Mouse (Mus musculus) gonadal fat pad, adult 2 months (tissue): ENCODE measurements around the gene Dpp9. TPM values are rescaled to one million over a fixed set of nuclear protein-coding genes. Genes with fewer than 3 reads are reported as not detected.

Experiments used
- DNase-seq: peaks from one replicate; pipeline ENCODE4 v3.0.0-alpha.2; 2012; ENCODE audit warnings: low read depth
- polyA plus RNA-seq: library from polyadenylated mRNA; depleted of rRNA; stranded (reverse); fragments of >200 nt; gene quantifications from 2 replicates; pipeline ENCODE4 v1.2.3, GENCODE M21; 2012; rRNA removed

Dpp9 gene
- polyA plus RNA-seq, 1 experiment = 34.1 TPM

- no peak for DNase-seq
Observed at GRCm38 (mm10) chr17:56139858-56140595, 78.7 kb downstream of the Dpp9 start, which contains the start of gene Sema6b. Sema6b (minus strand) TSS chr17:56140343.

GRCm38 (mm10) chr17:56139355-56139754 lies 79.3 kb downstream of the Dpp9 start:
- DNase-seq = no peak

DNA sequence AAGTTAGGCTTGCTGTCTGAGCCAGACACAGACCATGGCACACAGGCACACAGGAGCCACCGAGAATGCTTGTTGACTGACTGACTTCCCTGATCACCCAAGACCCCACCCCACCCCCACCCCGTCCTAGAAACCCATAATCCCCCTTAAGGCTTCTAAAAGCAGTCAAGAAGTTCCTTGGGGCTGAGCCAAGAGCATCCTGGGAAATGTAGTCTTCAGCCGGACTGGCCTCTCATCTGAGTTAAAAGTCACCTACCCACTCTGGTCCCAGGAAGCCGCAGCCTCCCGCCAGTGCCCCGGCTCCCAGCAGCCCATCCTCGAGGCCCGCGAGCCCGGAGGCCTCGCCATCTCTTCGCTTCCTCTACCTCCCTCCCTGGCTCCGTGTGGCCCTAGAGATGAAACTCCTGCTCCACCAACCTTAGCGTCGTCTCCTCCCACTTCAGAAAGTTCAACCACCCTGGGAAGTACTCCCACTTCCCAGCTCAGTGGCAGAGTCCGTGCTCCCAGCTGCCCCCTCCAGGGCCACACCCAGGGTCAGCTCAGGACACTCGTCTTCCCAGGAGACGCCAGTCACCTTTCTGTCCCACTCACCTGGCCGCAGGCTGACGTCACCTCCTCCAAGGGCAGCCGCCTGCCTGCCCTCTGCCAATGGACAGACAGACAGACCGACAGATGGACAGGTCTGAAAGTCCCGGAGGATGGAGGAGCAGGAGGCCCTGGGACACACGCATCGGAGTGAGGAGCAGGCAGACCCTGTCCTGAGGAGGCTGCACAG lies 80.7 kb downstream of the Dpp9 start:
- DNase-seq = no peak

Other genes starting within 250 kb of the Dpp9 start
- 5.8 and 7.2 TPM in 2 replicates for gene Shd, start 248.4 kb downstream of the Dpp9 start, polyA plus RNA-seq
- gene Fsd1, start 232.4 kb downstream of the Dpp9 start, polyA plus RNA-seq = 0.15 and 0.44 TPM in 2 replicates
- 58.4 and 64.6 TPM in 2 replicates for gene Stap2, start 213.3 kb downstream of the Dpp9 start, polyA plus RNA-seq
- gene Mpnd, start 213.2 kb downstream of the Dpp9 start, polyA plus RNA-seq = 106 and 110 TPM in 2 replicates
- gene Sh3gl1, start 182.3 kb downstream of the Dpp9 start, polyA plus RNA-seq = 58.6 and 73.4 TPM in 2 replicates
- 2.8 and 2.9 TPM in 2 replicates for gene Chaf1a, start 178.5 kb downstream of the Dpp9 start, polyA plus RNA-seq
- 100 and 112 TPM in 2 replicates for gene Ubxn6, start 143.9 kb downstream of the Dpp9 start, polyA plus RNA-seq
- 41.4 and 45.4 TPM in 2 replicates for gene Hdgfl2, start 139.3 kb downstream of the Dpp9 start, polyA plus RNA-seq
- gene Plin4, start 109.1 kb downstream of the Dpp9 start, polyA plus RNA-seq = 600 and 937 TPM in 2 replicates
- gene Plin5, start 101.3 kb downstream of the Dpp9 start, polyA plus RNA-seq = 15.6 and 21.5 TPM in 2 replicates
- gene Lrg1, start 96.9 kb downstream of the Dpp9 start, polyA plus RNA-seq = 306 and 347 TPM in 2 replicates
- gene Sema6b, start 78.6 kb downstream of the Dpp9 start, polyA plus RNA-seq = 9.9 and 10.9 TPM in 2 replicates
- 3.6 and 4.3 TPM in 2 replicates for gene Tnfaip8l1, start 56.4 kb downstream of the Dpp9 start, polyA plus RNA-seq
- 88.2 and 96.4 TPM in 2 replicates for gene Mydgf, start 35.0 kb downstream of the Dpp9 start, polyA plus RNA-seq
- gene Fem1a, start 37.9 kb upstream of the Dpp9 start, polyA plus RNA-seq = 26.8 and 27.7 TPM in 2 replicates
- gene Ticam1, start 57.9 kb upstream of the Dpp9 start, polyA plus RNA-seq = 22.9 and 23.8 TPM in 2 replicates
- gene Plin3, start 74.0 kb upstream of the Dpp9 start, polyA plus RNA-seq = 40.7 and 53.2 TPM in 2 replicates
- 0.36 and 0.82 TPM in 2 replicates for gene Arrdc5, start 81.4 kb upstream of the Dpp9 start, polyA plus RNA-seq
- 4.8 and 8.0 TPM in 2 replicates for gene Uhrf1, start 84.4 kb upstream of the Dpp9 start, polyA plus RNA-seq
- 50.5 and 51.0 TPM in 2 replicates for gene Kdm4b, start 107.2 kb upstream of the Dpp9 start, polyA plus RNA-seq